Comparison of ENCODE assay signal across 8 mouse cellular contexts in the genomic region with DNA sequence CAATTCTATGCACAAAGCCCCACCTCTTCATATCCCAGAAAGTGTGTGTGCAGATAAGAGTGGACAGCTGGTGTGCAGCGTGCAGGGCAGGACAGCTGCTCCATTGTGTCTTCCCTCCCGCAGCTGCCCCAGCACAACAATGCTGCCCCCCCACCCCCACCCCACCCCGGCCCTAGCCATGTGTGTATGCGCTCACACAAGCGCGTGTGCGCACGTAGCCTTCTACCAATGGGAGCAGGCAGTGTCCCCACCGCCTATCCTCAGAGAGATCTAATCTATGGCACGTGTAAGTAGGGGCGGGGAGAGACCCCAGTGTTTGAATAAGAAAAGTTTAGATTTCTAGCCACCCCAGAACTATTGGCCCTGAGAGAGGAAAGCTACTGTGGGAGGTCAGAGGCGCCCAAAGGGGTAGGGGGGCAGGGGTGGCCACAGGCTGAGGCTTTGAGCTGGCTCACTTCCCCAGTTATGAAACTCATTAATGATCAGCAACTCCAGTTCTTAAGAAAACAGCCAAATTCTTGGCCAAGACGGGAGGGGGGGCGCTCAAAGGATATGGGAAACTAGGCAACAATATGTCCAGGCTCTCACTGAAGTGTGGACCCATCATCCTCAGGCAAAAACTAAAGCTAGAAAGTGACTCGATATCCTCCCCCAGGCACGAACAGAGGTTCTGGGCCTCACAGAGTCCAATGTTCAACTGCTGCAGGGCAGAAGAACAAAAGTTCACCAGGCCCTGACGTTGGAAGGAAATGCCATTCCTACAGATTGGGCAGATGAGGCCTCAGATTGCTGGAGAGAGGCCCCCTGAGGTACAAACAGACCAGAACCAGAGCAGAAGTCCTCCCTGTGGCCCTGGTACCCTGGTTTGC. TPM values are rescaled to one million over a fixed set of nuclear protein-coding genes. Genes with fewer than 3 reads are reported as not detected.
DNase-seq lines count a peak whose midpoint lies in the region; ATAC-seq and TF ChIP-seq lines count a peak whose summit lies in the region.

No protein-coding gene starts in this region.

- no peak for TF ChIP-seq EP300 in stomach, postnatal 0 days (optimal IDR thresholded peaks at IDR 0.05)

- peak overlapping the region; percentile 32 for H3K27ac ChIP-seq in lung, embryonic 15.5 days
- no peak overlapping the region for H3K27ac ChIP-seq in hindbrain, embryonic 15.5 days (replicated peaks)
- H3K27ac ChIP-seq in stomach, postnatal 0 days (replicated peaks): no peak overlapping the region

- no peaks in the 10 kb centered on the region for H3K9me3 ChIP-seq in lung, embryonic 15.5 days
- no peaks in the 10 kb centered on the region for H3K9me3 ChIP-seq in hindbrain, embryonic 15.5 days
- H3K9me3 ChIP-seq in stomach, postnatal 0 days (ENCODE audit: control insufficient read depth, low read length): no peaks in the 10 kb centered on the region

- H3K9ac ChIP-seq in lung, embryonic 15.5 days: no peak overlapping the region
- peak overlapping the region; percentile 25; the same call in 1 of the 2 replicates for H3K9ac ChIP-seq in hindbrain, embryonic 15.5 days
- no peak overlapping the region for H3K9ac ChIP-seq in stomach, postnatal 0 days (ENCODE audit: low read length)

- no peak for TF ChIP-seq CTCF in stomach, postnatal 0 days (IDR thresholded peaks at IDR 0.05; ENCODE audit: low read depth)

- H3K27me3 ChIP-seq in lung, embryonic 15.5 days: peaks cover 42% of the 10 kb centered on the region
- no peaks in the 10 kb centered on the region for H3K27me3 ChIP-seq in hindbrain, embryonic 15.5 days
- no peaks in the 10 kb centered on the region for H3K27me3 ChIP-seq in stomach, postnatal 0 days (ENCODE audit: control insufficient read depth, insufficient read depth, low read length)

- H3K36me3 ChIP-seq in lung, embryonic 15.5 days: no peaks in the 10 kb centered on the region
- peaks cover 30% of the 10 kb centered on the region for H3K36me3 ChIP-seq in hindbrain, embryonic 15.5 days
- H3K36me3 ChIP-seq in stomach, postnatal 0 days (ENCODE audit: control insufficient read depth, insufficient read depth, low read length): no peaks in the 10 kb centered on the region

- peaks cover 31% of the 10 kb centered on the region for H3K4me1 ChIP-seq in lung, embryonic 15.5 days
- H3K4me1 ChIP-seq in hindbrain, embryonic 15.5 days (replicated peaks): peaks cover 43% of the 10 kb centered on the region
- H3K4me1 ChIP-seq in stomach, postnatal 0 days (replicated peaks; ENCODE audit: control insufficient read depth, insufficient read depth): no peaks in the 10 kb centered on the region; the same call in 1 of the 2 replicates

- no peak overlapping the region for H3K4me3 ChIP-seq in lung, embryonic 15.5 days
- peak overlapping the region; percentile 57 for H3K4me3 ChIP-seq in hindbrain, embryonic 15.5 days
- no peak overlapping the region for H3K4me3 ChIP-seq in stomach, postnatal 0 days (ENCODE audit: low read depth, low read length)

- ATAC-seq in lung, embryonic 15.5 days (ENCODE audit: borderline replicate concordance, extremely low read depth, low FRiP score, low TSS enrichment): peak; percentile 6; the same call in 1 of the 2 replicates
- no peak for ATAC-seq in hindbrain, embryonic 15.5 days (ENCODE audit: low FRiP score, low read depth)
- no peak; the same call in 1 of the 2 replicates for ATAC-seq in stomach, postnatal 0 days (ENCODE audit: low FRiP score, low TSS enrichment)
- no peak for ATAC-seq in megakaryocyte-erythroid progenitor cell, adult 5-6 weeks (replicated peaks; ENCODE audit: low FRiP score, low TSS enrichment, poor library complexity, severe bottlenecking)

- no peak for DNase-seq in lung, postnatal 36 days
- peak; percentile 46 for DNase-seq in lung, postnatal 10 days
- DNase-seq in stomach, postnatal 0 days (ENCODE audit: low spot score): peak; percentile 21
- no peak for DNase-seq in ovary, postnatal 36 days (ENCODE audit: low spot score)
- no peak for DNase-seq in thymus, postnatal 4 days

- WGBS in lung, embryonic 15.5 days: 32% methylated on average over 17 of the region's 17 CpGs
- WGBS in hindbrain, embryonic 15.5 days: 12% methylated on average over 17 of the region's 17 CpGs
- 40% methylated on average over 17 of the region's 17 CpGs for WGBS in stomach, postnatal 0 days

- peak overlapping the region; percentile 100 for H3K4me2 ChIP-seq in lung, embryonic 15.5 days
- peak overlapping the region; percentile 93 for H3K4me2 ChIP-seq in hindbrain, embryonic 15.5 days
- H3K4me2 ChIP-seq in stomach, postnatal 0 days (replicated peaks; ENCODE audit: low read depth): peak overlapping the region; percentile 98; the same call in 1 of the 2 replicates

RNA-seq across cellular contexts. Expression of gene Dll1, which starts 4.5 kb away (rescaled TPM):
- 4.5 and 6.4 TPM in 2 replicates for polyA plus RNA-seq in lung, embryonic 15.5 days (2015; fragmentation: Nextera tagmentation; extraction: Ambion mirVana)
- polyA plus RNA-seq in hindbrain, embryonic 15.5 days (2015; fragmentation: Nextera tagmentation; extraction: Ambion mirVana): 18.2 and 21.4 TPM in 2 replicates
- 3.5 and 4.4 TPM in 2 replicates for polyA plus RNA-seq in stomach, postnatal 0 days (2015; fragmentation: Nextera tagmentation; extraction: Ambion mirVana)
- not detected in 2 replicates for total RNA-seq in megakaryocyte-erythroid progenitor cell, adult 5-6 weeks (2014; fragmentation: Nextera tagmentation)
- total RNA-seq in megakaryocyte-erythroid progenitor cell, adult 5-6 weeks (2017): 0.28 and 1.0 TPM in 2 replicates

RNA-seq across cellular contexts. Expression of gene Fam120b, which starts 23.8 kb away (rescaled TPM):
- 26.1 and 26.8 TPM in 2 replicates for polyA plus RNA-seq in lung, embryonic 15.5 days (2015; fragmentation: Nextera tagmentation; extraction: Ambion mirVana)
- polyA plus RNA-seq in hindbrain, embryonic 15.5 days (2015; fragmentation: Nextera tagmentation; extraction: Ambion mirVana): 45.0 and 45.7 TPM in 2 replicates
- 10.0 and 12.1 TPM in 2 replicates for polyA plus RNA-seq in stomach, postnatal 0 days (2015; fragmentation: Nextera tagmentation; extraction: Ambion mirVana)
- total RNA-seq in megakaryocyte-erythroid progenitor cell, adult 5-6 weeks (2014; fragmentation: Nextera tagmentation): 8.0 and 11.9 TPM in 2 replicates
- 9.8 and 11.0 TPM in 2 replicates for total RNA-seq in megakaryocyte-erythroid progenitor cell, adult 5-6 weeks (2017)

Comparison
In these comparisons a context has a peak if more than half of its experiments do, and no peak if none do; other contexts are left out.
1. DNase-seq: peak in lung, postnatal 10 days (single experiment) and stomach, postnatal 0 days (single experiment); none in lung, postnatal 36 days (single experiment), ovary, postnatal 36 days (single experiment) and thymus, postnatal 4 days (single experiment).
2. Peak in every context shown above with its lines, with median percentiles within 50 percentile points of each other: H3K4me2 ChIP-seq.